Mouse (Mus musculus) cerebellum, postnatal 14 days (tissue): ENCODE results near the gene Map1b.

Source experiments
- DNase-seq, 2 experiments: peaks; one replicate each; pipeline ENCODE4 v3.0.0; 2021; ENCODE audit warnings: mixed read lengths in 2 of 2

Map1b gene

GRCm38 (mm10) chr13:99398149-99398701 lies 118.1 kb downstream of the Map1b start:
- peak; percentile 74 to 83 for DNase-seq

- peak; percentile 89 to 92 for DNase-seq
Observed at GRCm38 (mm10) chr13:99397228-99397627, 119.1 kb downstream of the Map1b start.

- DNase-seq = peak in 1 of 2 experiments; percentile 45
Observed at GRCm38 (mm10) chr13:99395531-99395930, 120.8 kb downstream of the Map1b start.

GRCm38 (mm10) chr13:99394694-99395093 lies 121.6 kb downstream of the Map1b start:
- DNase-seq = no peak

GRCm38 (mm10) chr13:99393128-99393527 lies 123.2 kb downstream of the Map1b start:
- DNase-seq = no peak

- DNase-seq = peak; percentile 73
Observed at GRCm38 (mm10) chr13:99391417-99391816, 124.9 kb downstream of the Map1b start.

GRCm38 (mm10) chr13:99387901-99388811 lies 128.2 kb downstream of the Map1b start:
- no peak for DNase-seq

- no peak for DNase-seq
Observed at GRCm38 (mm10) chr13:99386341-99386740, 130.0 kb downstream of the Map1b start.

GRCm38 (mm10) chr13:99385911-99386310 lies 130.4 kb downstream of the Map1b start:
- no peak for DNase-seq

GRCm38 (mm10) chr13:99384555-99385203 lies 131.7 kb downstream of the Map1b start:
- DNase-seq = no peak

- no peak for DNase-seq
Observed at GRCm38 (mm10) chr13:99382373-99382772, 134.0 kb downstream of the Map1b start.

- DNase-seq = no peak
Observed at GRCm38 (mm10) chr13:99378223-99378622, 138.1 kb downstream of the Map1b start.

GRCm38 (mm10) chr13:99377055-99377454 lies 139.3 kb downstream of the Map1b start:
- DNase-seq = no peak

GRCm38 (mm10) chr13:99375550-99375949 lies 140.8 kb downstream of the Map1b start:
- DNase-seq = peak; percentile 94 to 96

- DNase-seq = no peak
Observed at GRCm38 (mm10) chr13:99374191-99374590, 142.1 kb downstream of the Map1b start.

- no peak for DNase-seq
Observed at GRCm38 (mm10) chr13:99373684-99374083, 142.7 kb downstream of the Map1b start.
